Mouse (Mus musculus) hindbrain, postnatal 0 days (tissue): ENCODE results near the gene Ube3c. TPM values are rescaled to one million over a fixed set of nuclear protein-coding genes. Genes with fewer than 3 reads are reported as not detected.
"Not testable (repeated sequence)": the region's sequence is repeated elsewhere in the genome, so short reads cannot be mapped to it uniquely, and the experiment has no call there.

Source experiments
- ATAC-seq: fragments of 200-750 bp; cut with Nextera tagmentation; 2 replicates; pipeline ENCODE4 v1.8.0; 2017; ENCODE audit warnings: mild to moderate bottlenecking, moderate TSS enrichment, moderate library complexity
- DNase-seq: peaks from one replicate; pipeline ENCODE4 v3.0.0-alpha.2; 2015; ENCODE audit warnings: low spot score
- H3K27ac ChIP-seq: fragments of 300-500 bp; sonication (generic); 2 replicates; pipeline ENCODE4 v1.5.1; 2014; ENCODE audit warnings: mild to moderate bottlenecking
- H3K27me3 ChIP-seq: fragments of 300-500 bp; sonication (generic); 2 replicates; pipeline ENCODE4 v1.6.1; 2014; ENCODE audit warnings: low read length, mixed read lengths; ENCODE audit not compliant: insufficient read depth
- H3K36me3 ChIP-seq: fragments of 300-500 bp; sonication (generic); 2 replicates; pipeline ENCODE4 v1.6.1; 2014; ENCODE audit warnings: low read length, mixed read lengths; ENCODE audit not compliant: insufficient read depth
- H3K4me1 ChIP-seq: fragments of 300-500 bp; sonication (generic); 2 replicates; pipeline ENCODE4 v1.6.1; 2014; ENCODE audit warnings: antibody characterized with exemption, low read length, mixed read lengths; ENCODE audit not compliant: insufficient read depth
- H3K4me2 ChIP-seq: fragments of 300-500 bp; sonication (generic); 2 replicates; pipeline ENCODE4 v1.6.1; 2014; ENCODE audit warnings: low read depth, mild to moderate bottlenecking, low read length, moderate library complexity, mixed read lengths
- H3K4me3 ChIP-seq: fragments of 300-500 bp; sonication (generic); 2 replicates; pipeline ENCODE4 v1.5.1; 2014; ENCODE audit warnings: low read length
- H3K9ac ChIP-seq: fragments of 300-500 bp; sonication (generic); replicated peaks from 2 replicates; pipeline ENCODE4 v1.6.1; 2014; ENCODE audit warnings: mild to moderate bottlenecking, low read length, moderate library complexity, mixed read lengths
- H3K9me3 ChIP-seq: fragments of 300-500 bp; sonication (generic); 2 replicates; pipeline ENCODE4 v1.6.1; 2016; ENCODE audit warnings: low read length, mixed read lengths
- CTCF ChIP-seq: IDR thresholded peaks from 2 replicates; pipeline ENCODE4 v1.5.1; 2016; ENCODE audit warnings: antibody characterized with exemption, control low read depth, low read depth
- WGBS: fragments of 180-500 bp; shearing (Covaris S2); extraction: QIAGEN DNeasy Blood & Tissue Kit; methylation state at CpG from one replicate; pipeline ENCODE4 v1.1.7; 2014; 5-methylcytosine and 5-hydroxymethylcytosine counted together
- polyA plus RNA-seq: library from polyadenylated mRNA; unstranded; fragments of >200 nt; fragmentation: Nextera tagmentation; extraction: Ambion mirVana; gene quantifications from 2 replicates; pipeline ENCODE4 v1.2.1, GENCODE M21; 2015
- total RNA-seq: library from RNA; depleted of rRNA; stranded (reverse); fragments of >200 nt; gene quantifications from 2 replicates; pipeline ENCODE4 v1.2.3, GENCODE M21; 2014; rRNA removed

The Ube3c gene
- 59.6 and 69.4 TPM in 2 replicates for total RNA-seq
- polyA plus RNA-seq, result 35.6 TPM in 2 replicates

- DNase-seq (peak; percentile 99), ATAC-seq (peak; percentile 98)
- Histone ChIP-seq H3K4me1 (peaks cover 9% of the 10 kb centered on the region), H3K4me2 (peak within 1 kb of the TSS; percentile 80), H3K4me3 (peak within 1 kb of the TSS; percentile 83), H3K27ac (peak within 1 kb of the TSS; percentile 94), H3K27me3 (no peaks in the 10 kb centered on the region), H3K9me3 (no peaks in the 10 kb centered on the region), H3K9ac (peak within 1 kb of the TSS; percentile 78), H3K36me3 (no peaks in the 10 kb centered on the region)
- no peak for TF ChIP-seq CTCF
- under 1% methylated on average over 61 of the region's 72 CpGs for WGBS
Observed at GRCm38 (mm10) chr5:29568848-29569377, at the start of gene Ube3c. Gene Ube3c (plus strand): TSS chr5:29569242.

GRCm38 (mm10) chr5:29560111-29560510 is 8.9 kb upstream of the Ube3c start:
- Histone ChIP-seq H3K27ac (no peak overlapping the region), H3K9me3 (no peaks in the 10 kb centered on the region), H3K36me3 (no peaks in the 10 kb centered on the region), H3K4me1 (no peaks in the 10 kb centered on the region), H3K4me2 (no peak overlapping the region), H3K27me3 (no peaks in the 10 kb centered on the region), H3K9ac (no peak overlapping the region), H3K4me3 (no peak overlapping the region)
- WGBS, result 81% methylated on average over 5 of the region's 5 CpGs
- DNase-seq (no peak), ATAC-seq (no peak)
- no peak for TF ChIP-seq CTCF

- Histone ChIP-seq H3K27me3 (no peaks in the 10 kb centered on the region), H3K4me2 (no peak overlapping the region), H3K9ac (no peak overlapping the region), H3K9me3 (no peaks in the 10 kb centered on the region), H3K27ac (no peak overlapping the region), H3K4me1 (no peaks in the 10 kb centered on the region), H3K36me3 (no peaks in the 10 kb centered on the region), H3K4me3 (no peak overlapping the region)
- DNase-seq, result no peak
- 89% methylated on average over 2 of the region's 2 CpGs for WGBS
- ATAC-seq, result no peak
- no peak for TF ChIP-seq CTCF
Observed at GRCm38 (mm10) chr5:29560667-29561066, 8.4 kb upstream of the Ube3c start.

- Histone ChIP-seq H3K4me1 (peaks cover 9% of the 10 kb centered on the region), H3K4me2 (peak overlapping the region; percentile 80), H3K9ac (peak overlapping the region; percentile 78), H3K36me3 (no peaks in the 10 kb centered on the region), H3K27ac (peak overlapping the region; percentile 94), H3K4me3 (peak overlapping the region; percentile 83), H3K9me3 (no peaks in the 10 kb centered on the region), H3K27me3 (no peaks in the 10 kb centered on the region)
- 2% methylated on average over 63 of the region's 67 CpGs for WGBS
- DNase-seq (no peak), ATAC-seq (peak; percentile 66)
- TF ChIP-seq CTCF, result peak; percentile 57
Observed at GRCm38 (mm10) chr5:29569378-29570280, 587 bp downstream of the Ube3c start.

GRCm38 (mm10) chr5:29574286-29574685 is 5.2 kb downstream of the Ube3c start:
- 82% methylated on average over 11 of the region's 11 CpGs for WGBS
- H3K27ac ChIP-seq, H3K4me3 ChIP-seq, ATAC-seq, H3K9me3 ChIP-seq, H3K27me3 ChIP-seq, H3K9ac ChIP-seq, H3K4me1 ChIP-seq, DNase-seq, H3K4me2 ChIP-seq, H3K36me3 ChIP-seq: not testable (repeated sequence)

GRCm38 (mm10) chr5:29575085-29575484 is 6.0 kb downstream of the Ube3c start:
- 65% methylated on average over 2 of the region's 2 CpGs for WGBS
- H3K4me3 ChIP-seq, result no peak overlapping the region
- H3K4me2 ChIP-seq, result no peak overlapping the region
- TF ChIP-seq CTCF, result no peak
- H3K4me1 ChIP-seq, result peaks cover 8% of the 10 kb centered on the region
- DNase-seq (no peak), ATAC-seq (no peak)
- no peaks in the 10 kb centered on the region for H3K27me3 ChIP-seq
- H3K9me3 ChIP-seq, result no peaks in the 10 kb centered on the region
- no peak overlapping the region for H3K9ac ChIP-seq
- no peak overlapping the region for H3K27ac ChIP-seq
- no peaks in the 10 kb centered on the region for H3K36me3 ChIP-seq
